Mouse (Mus musculus): Measurements from ENCODE around the gene Hddc3.
A peak's percentile ranks its signal among the peaks of the same experiment; 100 is the strongest.

The Hddc3 gene

DNA sequence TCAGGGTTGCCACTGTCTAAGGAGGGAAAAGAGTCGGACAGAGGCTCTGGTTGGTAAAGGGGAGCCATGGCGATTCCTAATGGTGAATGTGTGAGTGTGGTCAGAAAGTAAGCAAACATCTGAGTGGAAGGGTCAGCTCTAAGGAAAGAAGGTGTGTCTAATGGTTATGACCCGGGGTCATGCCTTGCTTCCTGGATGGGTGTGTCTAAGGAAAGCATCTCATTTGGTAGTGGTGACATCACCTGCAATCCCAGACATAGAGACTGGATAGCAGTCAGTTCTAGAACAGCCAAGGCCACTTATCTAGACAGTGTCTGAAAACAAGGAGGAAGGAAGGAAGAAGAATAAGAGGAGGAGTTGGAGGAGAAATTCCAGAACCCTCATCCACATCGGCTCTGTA is 8.1 kb upstream of the Hddc3 start:
- no peak for DNase-seq (ENCODE audit: low read depth, low spot score)

GRCm38 (mm10) chr7:80336932-80337331 is 6.0 kb upstream of the Hddc3 start:
- no peak for DNase-seq (ENCODE audit: low read depth, low spot score)

- no peak for DNase-seq (ENCODE audit: low read depth, low spot score)
These were observed 3.5 kb upstream of the Hddc3 start for GRCm38 (mm10) chr7:80339371-80339770.

GRCm38 (mm10) chr7:80339793-80340628 is 2.9 kb upstream of the Hddc3 start:
- DNase-seq (ENCODE audit: low read depth, low spot score) = peak; percentile 97

DNA sequence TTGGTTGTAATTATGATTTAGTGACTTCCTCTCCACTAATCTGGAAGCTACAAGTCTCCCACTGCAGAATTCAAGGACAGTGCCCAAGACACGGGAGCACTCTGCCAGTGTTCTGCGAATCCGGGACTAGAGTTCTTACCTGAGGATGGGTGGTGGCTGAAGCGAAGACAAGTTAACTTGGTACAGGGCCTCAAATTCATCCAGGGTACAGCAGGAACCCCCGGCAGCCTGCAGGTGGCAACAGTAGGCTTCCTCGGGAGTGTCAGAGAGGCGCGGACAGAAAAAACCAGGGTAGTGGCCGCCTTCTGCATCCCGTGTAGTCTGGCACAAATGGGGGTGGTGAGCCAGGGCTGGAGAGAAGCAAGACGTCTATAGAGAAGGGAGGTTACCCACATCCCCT is 2.1 kb upstream of the Hddc3 start, which contains the start of gene Unc45a:
Unc45a (minus strand) TSS at position 213 of the 400 bp plus-strand sequence.
- DNase-seq (ENCODE audit: low read depth, low spot score) = peak; percentile 50

GRCm38 (mm10) chr7:80341793-80342192 is 1.1 kb upstream of the Hddc3 start:
- DNase-seq (ENCODE audit: low read depth, low spot score) = no peak

DNA sequence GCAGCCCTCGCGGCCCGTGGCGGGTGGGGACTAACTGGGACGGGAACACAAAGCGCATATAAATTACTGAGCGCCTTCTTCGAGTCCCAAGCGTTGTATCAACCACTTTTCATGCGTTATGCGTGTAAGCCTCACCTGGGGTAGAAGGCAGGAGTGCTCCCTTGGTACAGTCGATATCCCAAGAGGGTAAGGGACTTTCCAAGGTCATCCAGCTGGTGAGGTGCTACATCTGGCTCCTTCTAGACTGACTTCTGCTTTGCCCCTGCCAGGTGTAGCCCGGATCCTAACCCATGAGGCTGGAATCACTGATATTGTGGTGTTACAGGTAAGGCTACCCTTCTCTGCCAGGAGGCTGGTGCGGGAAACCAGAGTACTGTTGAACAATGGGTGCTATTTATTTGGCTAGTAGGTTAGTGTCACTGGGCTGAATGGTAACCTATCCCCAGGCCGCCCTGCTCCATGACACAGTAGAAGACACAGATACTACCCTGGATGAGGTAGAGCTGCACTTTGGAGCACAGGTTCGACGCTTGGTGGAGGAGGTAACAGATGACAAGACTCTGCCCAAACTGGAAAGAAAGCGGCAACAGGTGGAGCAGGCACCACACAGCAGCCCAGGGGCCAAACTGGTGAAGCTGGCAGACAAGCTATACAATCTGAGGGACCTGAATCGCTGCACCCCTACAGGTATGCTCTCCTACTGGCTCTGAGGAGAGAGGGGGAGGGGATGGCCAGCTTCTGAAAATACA is 540 bp downstream of the Hddc3 start:
- DNase-seq (ENCODE audit: low read depth, low spot score) = no peak

DNA sequence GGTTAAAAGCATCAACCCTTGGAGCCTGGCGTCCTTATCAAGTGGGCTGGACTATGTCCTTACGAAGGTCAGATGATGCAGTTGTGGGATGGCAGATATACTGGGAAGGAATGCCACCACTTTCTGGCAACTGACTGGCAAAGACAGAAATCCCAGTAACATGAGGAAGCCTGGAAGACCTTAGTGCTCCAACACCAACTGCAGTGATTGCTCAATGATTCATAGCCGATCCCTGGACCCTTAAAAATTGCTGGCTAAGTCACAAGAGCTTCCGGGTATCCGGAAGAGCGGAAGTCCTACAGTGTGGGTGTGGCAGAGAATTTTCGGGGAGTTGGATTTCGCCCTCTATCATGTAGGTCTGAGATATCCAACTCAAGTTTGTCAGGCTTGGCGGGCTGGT is 3.3 kb downstream of the Hddc3 start:
- DNase-seq (ENCODE audit: low read depth, low spot score) = no peak

- DNase-seq (ENCODE audit: low read depth, low spot score) = no peak
These were observed 3.9 kb downstream of the Hddc3 start for GRCm38 (mm10) chr7:80346830-80347229.

- DNase-seq (ENCODE audit: low read depth, low spot score) = no peak
These were observed 5.0 kb downstream of the Hddc3 start for GRCm38 (mm10) chr7:80347670-80348586.

DNA sequence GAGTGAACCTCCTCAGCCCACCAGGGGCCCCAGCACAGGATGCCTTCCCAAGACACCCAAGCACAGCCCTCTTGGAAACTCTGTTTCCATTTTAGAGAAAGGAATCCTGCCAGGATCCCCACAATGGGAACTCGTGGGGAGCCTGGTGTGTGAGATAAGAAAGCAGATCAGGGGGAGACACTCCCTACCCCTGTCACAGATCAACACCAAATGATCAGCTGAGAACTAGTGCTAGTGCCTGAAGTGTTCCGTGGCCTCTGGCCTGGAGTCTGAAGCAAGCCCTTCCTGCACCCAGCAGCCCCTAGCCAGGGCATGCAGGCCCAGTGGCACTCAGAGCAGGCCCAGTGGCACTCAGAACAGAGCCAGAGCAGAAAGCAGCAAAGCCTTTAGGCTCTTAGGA is 7.9 kb downstream of the Hddc3 start:
- no peak for DNase-seq (ENCODE audit: low read depth, low spot score)

DNA sequence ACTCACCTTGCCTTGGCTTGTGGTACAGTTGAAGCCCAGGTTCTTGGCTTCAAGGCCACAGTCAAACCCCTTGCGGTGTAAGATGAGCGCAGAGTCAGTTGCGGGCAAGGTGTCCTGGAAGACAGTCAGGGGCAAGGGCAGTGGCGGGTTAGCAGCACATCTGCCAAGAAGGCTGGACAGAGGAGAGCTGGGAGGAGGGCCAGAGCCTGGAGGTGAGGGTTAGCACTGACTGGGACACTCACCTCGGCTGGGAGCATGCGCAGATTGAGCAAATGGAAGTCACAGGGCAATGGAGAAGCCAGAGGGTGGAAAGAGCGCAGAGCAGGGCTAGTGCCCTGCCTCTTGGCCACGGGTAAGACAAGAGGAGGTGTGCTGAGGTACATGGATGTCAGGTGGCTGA is 10.0 kb downstream of the Hddc3 start:
- no peak for DNase-seq (ENCODE audit: low read depth, low spot score)

DNA sequence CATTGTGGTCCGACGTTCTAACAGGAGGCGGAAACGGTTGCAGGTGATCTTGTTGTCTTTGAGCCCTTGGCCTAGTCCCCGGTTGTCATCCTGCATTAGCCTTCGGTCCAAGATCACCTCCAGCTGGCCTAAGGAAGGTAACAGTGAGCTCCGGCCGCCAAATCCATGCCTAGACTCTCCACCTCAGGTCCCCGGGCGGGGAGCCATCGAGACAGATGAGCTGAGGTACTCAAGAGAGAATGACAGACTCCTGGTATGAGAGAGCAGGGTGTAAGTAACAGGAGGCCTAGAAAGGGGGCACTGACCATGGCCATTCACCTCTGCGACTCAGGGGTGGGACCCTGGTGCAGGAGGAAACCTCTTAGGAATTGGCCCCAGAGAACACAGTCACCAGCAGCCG is 13.4 kb downstream of the Hddc3 start:
- DNase-seq (ENCODE audit: low read depth, low spot score) = no peak

- no peak for DNase-seq (ENCODE audit: low read depth, low spot score)
These were observed 14.3 kb downstream of the Hddc3 start for GRCm38 (mm10) chr7:80357156-80357555.

GRCm38 (mm10) chr7:80358039-80358438 is 15.1 kb downstream of the Hddc3 start:
- no peak for DNase-seq (ENCODE audit: low read depth, low spot score)

DNA sequence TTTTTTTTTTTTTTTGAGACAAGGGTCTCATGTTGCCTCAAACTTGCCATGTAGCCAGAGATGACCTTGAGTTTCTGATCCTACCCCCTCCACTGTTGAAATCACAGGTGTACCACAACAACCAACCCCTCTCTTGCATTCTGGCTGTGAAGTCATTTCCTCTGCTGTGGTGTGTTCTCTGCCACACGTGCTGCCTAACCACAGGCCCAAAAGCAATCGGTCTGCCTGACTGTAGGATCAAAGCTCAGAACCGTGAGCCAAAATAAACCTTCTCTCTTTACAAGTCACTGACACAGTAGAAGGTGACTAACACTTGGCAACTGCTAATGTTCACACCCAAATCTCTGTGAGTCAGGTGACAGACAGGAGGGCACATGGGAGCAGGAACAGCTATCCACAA is 17.5 kb downstream of the Hddc3 start:
- DNase-seq (ENCODE audit: low read depth, low spot score) = no peak

DNA sequence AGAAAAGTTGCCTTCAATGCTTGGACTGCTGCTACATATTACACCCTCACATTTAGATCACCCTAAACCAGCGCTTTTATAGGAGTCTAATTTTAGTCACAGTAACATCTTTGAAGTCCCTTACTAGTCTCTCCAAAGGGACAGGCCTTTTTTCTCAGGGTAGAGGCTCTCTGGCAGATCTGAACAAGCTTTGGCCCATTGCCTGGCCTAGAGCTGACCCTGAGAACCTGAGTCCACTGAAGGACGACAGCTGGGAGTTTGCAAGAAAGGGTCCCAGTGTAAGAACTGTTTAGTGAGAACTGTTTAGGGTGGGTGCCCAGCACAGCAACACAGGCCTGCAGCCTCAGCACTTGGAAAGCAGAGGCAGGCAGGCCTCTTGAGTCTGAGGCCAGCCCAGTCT is 22.9 kb downstream of the Hddc3 start:
- DNase-seq (ENCODE audit: low read depth, low spot score) = no peak

GRCm38 (mm10) chr7:80367232-80367631 is 24.3 kb downstream of the Hddc3 start:
- DNase-seq (ENCODE audit: low read depth, low spot score) = no peak

- DNase-seq (ENCODE audit: low read depth, low spot score) = no peak
These were observed 25.1 kb downstream of the Hddc3 start for GRCm38 (mm10) chr7:80368009-80368408.

- DNase-seq (ENCODE audit: low read depth, low spot score) = no peak
These were observed 25.9 kb downstream of the Hddc3 start for GRCm38 (mm10) chr7:80368635-80369421.

GRCm38 (mm10) chr7:80369461-80369860 is 26.6 kb downstream of the Hddc3 start:
- DNase-seq (ENCODE audit: low read depth, low spot score) = no peak
